Mouse (Mus musculus) layer of hippocampus, adult 8-10 months (tissue): Measurements from ENCODE around the gene Sgpl1. TPM values are rescaled to one million over a fixed set of nuclear protein-coding genes. Genes with fewer than 3 reads are reported as not detected.

Source experiments
- DNase-seq, 2 experiments: peaks; one replicate each; pipeline ENCODE4 v3.0.0; 2022; ENCODE audit warnings: low spot score in 2 of 2
- microRNA-seq, 2 experiments: library from miRNA; unstranded; fragments of <30 nt; microRNA quantifications; one replicate each; pipeline ENCODE4 v1.2.0; 2022
- total RNA-seq, 4 experiments: library from RNA; stranded (reverse); gene quantifications; 2 replicates each; pipeline ENCODE4 v1.2.4; 2022

Sgpl1 gene
- total RNA-seq, 4 experiments from 2014 or later: 26.6 to 45.7 (median 33.5) TPM

GRCm38 (mm10) chr10:61086502-61086901 lies 61.0 kb downstream of the Sgpl1 start:
- DNase-seq: no peak

GRCm38 (mm10) chr10:61085364-61085763 lies 62.1 kb downstream of the Sgpl1 start:
- no peak for DNase-seq

- no peak for DNase-seq
These were observed 66.6 kb downstream of the Sgpl1 start for GRCm38 (mm10) chr10:61080931-61081255.

- DNase-seq: peak; percentile 31 to 36
These were observed 67.1 kb downstream of the Sgpl1 start for GRCm38 (mm10) chr10:61080227-61080930.

- DNase-seq: no peak
These were observed 71.9 kb downstream of the Sgpl1 start for GRCm38 (mm10) chr10:61075607-61076006.

GRCm38 (mm10) chr10:61074643-61075042 lies 72.9 kb downstream of the Sgpl1 start:
- no peak for DNase-seq

GRCm38 (mm10) chr10:61072324-61072723 lies 75.2 kb downstream of the Sgpl1 start:
- peak in 1 of 2 experiments; percentile 55 for DNase-seq

GRCm38 (mm10) chr10:61069248-61069647 lies 78.3 kb downstream of the Sgpl1 start:
- no peak for DNase-seq

GRCm38 (mm10) chr10:61068436-61069192 lies 78.9 kb downstream of the Sgpl1 start:
- peak; percentile 35 to 44 for DNase-seq

GRCm38 (mm10) chr10:61065287-61066005 lies 82.1 kb downstream of the Sgpl1 start:
- DNase-seq: no peak

GRCm38 (mm10) chr10:61064635-61065034 lies 82.9 kb downstream of the Sgpl1 start:
- no peak for DNase-seq

- DNase-seq: no peak
These were observed 84.1 kb downstream of the Sgpl1 start for GRCm38 (mm10) chr10:61063271-61063864.

GRCm38 (mm10) chr10:61059543-61060110 lies 87.9 kb downstream of the Sgpl1 start:
- DNase-seq: no peak

GRCm38 (mm10) chr10:61059101-61059500 lies 88.4 kb downstream of the Sgpl1 start:
- DNase-seq: no peak

GRCm38 (mm10) chr10:61056661-61057060 lies 90.8 kb downstream of the Sgpl1 start:
- no peak for DNase-seq

- peak in 1 of 2 experiments; percentile 74 for DNase-seq
These were observed 95.4 kb downstream of the Sgpl1 start for GRCm38 (mm10) chr10:61051993-61052613.

Small RNAs within 50 kb of the gene (microRNA-seq; reads per million reads assigned to microRNA genes)
- gene Gm44308: 0 reads per million in 2 experiments

Other genes with a start within 250 kb of the Sgpl1 start
- 10 to 100 TPM; 12.6 to 14.3 (median 13.6) TPM for gene Pcbd1, start 58.4 kb downstream of the Sgpl1 start, total RNA-seq
- gene Tbata, start 24.3 kb upstream of the Sgpl1 start, total RNA-seq: 1 to 10 TPM; 6.5 to 9.7 (median 9.6) TPM
- gene Adamts14, start 125.7 kb upstream of the Sgpl1 start, total RNA-seq: 1 to 10 TPM; 1.5 to 2.0 (median 1.8) TPM
- gene Prf1, start 150.1 kb upstream of the Sgpl1 start, total RNA-seq: not detected
- gene Pald1, start 235.8 kb upstream of the Sgpl1 start, total RNA-seq: 10 to 100 TPM; 12.8 to 22.5 (median 17.9) TPM